Mouse (Mus musculus) kidney, adult 9 months (tissue): ENCODE data around the gene Mctp2.

Source experiments
- DNase-seq: peaks from one replicate; pipeline ENCODE4 v3.0.0; 2022

The Mctp2 gene

DNA sequence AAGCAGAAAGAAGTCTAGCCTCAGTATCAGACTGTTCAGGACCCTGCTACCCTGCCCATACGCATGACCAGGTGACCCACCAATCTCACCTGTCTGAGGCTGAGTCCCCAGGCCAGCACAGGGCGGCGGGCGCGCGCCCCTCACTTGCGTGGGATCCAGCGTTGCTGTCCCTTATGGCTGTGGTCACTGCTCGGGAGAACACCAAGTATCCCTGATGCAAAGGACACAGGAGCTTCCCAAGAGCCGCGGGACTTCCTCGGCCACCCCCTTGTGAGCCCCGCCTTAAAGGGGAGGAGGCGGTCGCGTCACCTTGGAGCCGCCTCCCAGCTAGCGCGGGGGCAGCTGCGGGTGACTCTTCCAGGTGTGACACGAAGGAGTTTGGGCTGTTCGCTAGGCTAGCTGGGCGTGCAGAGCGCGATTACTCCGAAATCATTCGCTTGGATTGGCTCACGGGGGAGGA is at the start of gene Mctp2:
Gene Mctp2, minus strand, starts transcription at position 227 of the 460 bp plus-strand sequence.
- DNase-seq: peak; percentile 68

GRCm38 (mm10) chr7:72345901-72346300 is 39.5 kb upstream of the Mctp2 start:
- DNase-seq: no peak

DNA sequence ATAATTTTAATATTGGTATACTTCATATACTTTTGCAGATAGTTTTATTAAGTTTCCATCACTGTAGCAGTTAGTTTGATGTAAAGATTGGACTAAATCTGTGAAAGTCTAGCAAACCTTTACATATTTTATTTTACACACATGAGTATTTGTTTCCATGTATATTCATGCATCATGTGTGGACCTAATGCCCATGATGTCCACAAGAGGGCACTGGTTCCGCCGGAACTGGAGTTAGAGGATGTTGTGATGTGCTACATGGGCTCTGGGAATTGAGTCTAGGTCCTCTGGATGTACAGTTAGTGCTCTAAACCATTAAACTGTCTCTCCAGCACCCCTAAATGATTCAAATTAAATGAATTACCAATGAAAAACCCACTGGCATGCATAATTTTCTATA is 37.3 kb upstream of the Mctp2 start:
- DNase-seq: no peak

DNA sequence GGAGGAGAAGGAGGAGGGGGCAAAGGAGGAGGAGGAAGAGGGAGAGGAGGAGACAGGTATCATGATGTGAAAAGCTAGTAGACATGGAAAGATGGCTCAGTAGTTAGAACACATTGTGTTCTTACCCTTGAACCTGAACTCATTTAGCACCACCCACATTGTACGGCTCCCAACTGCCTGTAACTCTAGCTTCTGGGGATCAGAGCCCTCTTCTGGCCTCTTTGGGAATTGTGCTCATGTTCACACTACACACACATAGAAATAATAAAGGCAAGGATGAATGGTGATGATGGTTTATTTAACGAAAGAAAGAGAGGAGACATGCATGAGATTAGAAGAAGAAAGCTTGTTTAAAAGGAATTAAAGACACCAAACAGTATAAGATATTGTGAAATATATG is 36.4 kb upstream of the Mctp2 start:
- DNase-seq: peak; percentile 2

- DNase-seq: no peak
Observed at GRCm38 (mm10) chr7:72325961-72326360, 19.6 kb upstream of the Mctp2 start.

GRCm38 (mm10) chr7:72320906-72321305 is 14.5 kb upstream of the Mctp2 start:
- DNase-seq: no peak

DNA sequence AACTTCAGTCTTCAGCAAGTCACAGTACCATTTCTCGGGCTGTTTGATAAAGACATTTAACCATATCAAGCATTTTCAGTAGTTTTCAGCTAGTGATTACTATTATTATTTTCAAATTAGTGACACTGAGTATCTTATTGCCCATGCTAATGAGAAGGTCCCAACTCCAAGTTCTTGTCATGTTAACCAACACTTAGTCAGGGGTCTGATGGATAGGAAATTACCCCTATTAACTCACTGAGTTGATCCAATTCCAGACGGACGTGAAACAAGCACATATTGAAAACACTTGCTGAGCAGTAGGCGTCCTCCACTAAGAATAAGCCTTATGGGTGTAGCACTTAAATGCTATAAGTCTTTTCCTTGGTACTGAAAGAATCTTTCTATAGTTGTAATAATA is 14.0 kb upstream of the Mctp2 start:
- no peak for DNase-seq

GRCm38 (mm10) chr7:72314395-72315060 is 8.1 kb upstream of the Mctp2 start:
- no peak for DNase-seq

GRCm38 (mm10) chr7:72313908-72314307 is 7.5 kb upstream of the Mctp2 start:
- no peak for DNase-seq

DNA sequence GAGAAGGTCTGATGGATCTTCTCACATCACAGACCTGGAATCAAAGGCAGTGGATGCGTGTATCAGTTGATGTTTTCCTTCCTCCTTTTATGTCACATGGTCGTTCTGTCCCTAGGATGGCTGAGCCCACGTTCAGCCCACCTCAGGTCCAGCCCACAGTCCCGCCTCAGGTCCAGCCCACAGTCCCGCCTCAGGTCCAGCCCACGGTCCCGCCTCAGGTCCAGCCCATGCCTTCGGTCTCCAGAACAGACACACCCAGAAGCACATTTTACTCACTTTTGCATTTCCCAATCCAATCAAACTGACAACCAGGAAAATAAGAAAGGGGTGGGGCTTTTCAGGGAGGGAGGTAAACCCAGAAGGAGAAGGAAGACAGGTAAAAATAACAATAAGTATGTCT is 5.2 kb upstream of the Mctp2 start:
- DNase-seq: no peak

DNA sequence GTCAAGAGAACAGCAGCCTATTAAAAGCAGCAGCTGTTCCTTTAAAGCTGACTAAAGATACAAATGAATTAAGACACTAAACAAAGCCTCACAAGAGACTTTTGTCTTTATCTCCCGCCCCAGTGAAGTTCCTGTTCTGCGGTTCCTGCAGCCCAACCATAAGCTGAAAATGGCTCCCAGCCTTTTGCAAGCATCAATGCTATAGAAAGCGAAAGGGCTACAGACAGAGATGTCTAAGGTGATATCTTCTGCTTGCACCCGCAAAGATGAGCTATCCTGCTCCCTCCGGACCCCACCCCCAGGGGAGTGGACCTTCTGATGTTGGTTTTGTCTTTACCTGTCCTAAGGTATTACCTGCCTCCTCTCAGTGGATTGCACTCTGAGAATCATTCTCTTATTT is 1.7 kb upstream of the Mctp2 start:
- DNase-seq: no peak

DNA sequence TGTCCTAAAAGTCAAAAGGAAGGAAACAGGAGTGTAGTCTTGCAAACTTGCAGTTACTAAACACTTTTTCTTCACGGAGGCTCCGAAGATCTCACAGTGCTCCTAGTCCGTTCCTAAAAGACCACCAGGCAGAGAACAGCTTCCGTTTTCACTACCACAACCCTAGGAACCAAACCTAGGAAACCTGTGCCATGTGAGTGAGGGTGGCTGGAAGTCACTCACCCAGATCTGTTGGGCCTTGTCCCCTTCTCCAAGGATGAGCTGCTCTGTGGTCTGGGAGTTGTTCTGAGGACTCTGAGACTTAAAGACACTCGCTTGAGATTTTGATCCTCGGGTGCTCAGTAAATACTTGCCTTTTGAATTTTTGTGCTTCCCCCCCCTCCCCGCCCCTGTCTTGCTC is 439 bp upstream of the Mctp2 start:
- no peak for DNase-seq

DNA sequence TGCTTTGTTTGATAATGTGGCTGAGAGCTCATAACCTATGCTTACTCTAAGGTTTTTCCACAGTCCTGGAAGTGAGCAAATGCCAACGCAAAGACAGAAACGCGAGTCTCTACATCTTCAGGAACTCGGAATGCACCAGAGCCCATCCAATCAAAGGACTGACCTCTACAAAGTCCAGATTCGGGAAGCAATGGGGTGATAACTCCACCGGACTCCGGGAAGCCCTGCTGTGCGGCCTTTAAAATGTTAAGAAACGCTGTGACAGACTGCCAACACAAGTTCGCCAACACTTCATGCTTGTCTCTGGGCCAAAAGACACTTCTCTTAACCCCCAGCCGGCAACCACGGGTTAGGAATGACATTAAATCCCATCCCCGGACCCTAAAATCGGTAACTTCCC is 437 bp downstream of the Mctp2 start:
- peak; percentile 3 for DNase-seq

GRCm38 (mm10) chr7:72301667-72302066 is 4.7 kb downstream of the Mctp2 start:
- no peak for DNase-seq

GRCm38 (mm10) chr7:72299726-72300125 is 6.7 kb downstream of the Mctp2 start:
- DNase-seq: no peak

GRCm38 (mm10) chr7:72297013-72297412 is 9.4 kb downstream of the Mctp2 start:
- DNase-seq: no peak

GRCm38 (mm10) chr7:72296171-72296570 is 10.2 kb downstream of the Mctp2 start:
- no peak for DNase-seq

DNA sequence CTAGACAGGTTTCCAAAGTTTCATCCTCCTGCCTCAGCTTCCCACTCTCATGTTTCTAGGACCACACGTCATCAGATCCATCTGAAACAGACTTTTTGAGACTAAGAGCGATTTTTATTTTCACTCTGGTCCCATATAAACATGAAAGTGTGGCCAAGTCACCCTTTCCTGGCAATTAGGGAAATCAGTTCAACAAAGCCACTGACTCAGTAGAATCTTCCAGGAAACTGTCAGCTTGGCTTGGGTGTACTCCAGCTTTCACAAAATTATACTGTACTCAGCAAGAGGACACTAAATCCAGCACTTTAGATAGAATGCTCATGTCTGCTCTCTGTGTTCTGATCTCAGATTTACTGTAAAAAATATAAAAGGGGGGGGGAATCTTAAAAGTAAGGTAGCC is 11.5 kb downstream of the Mctp2 start:
- DNase-seq: no peak

DNA sequence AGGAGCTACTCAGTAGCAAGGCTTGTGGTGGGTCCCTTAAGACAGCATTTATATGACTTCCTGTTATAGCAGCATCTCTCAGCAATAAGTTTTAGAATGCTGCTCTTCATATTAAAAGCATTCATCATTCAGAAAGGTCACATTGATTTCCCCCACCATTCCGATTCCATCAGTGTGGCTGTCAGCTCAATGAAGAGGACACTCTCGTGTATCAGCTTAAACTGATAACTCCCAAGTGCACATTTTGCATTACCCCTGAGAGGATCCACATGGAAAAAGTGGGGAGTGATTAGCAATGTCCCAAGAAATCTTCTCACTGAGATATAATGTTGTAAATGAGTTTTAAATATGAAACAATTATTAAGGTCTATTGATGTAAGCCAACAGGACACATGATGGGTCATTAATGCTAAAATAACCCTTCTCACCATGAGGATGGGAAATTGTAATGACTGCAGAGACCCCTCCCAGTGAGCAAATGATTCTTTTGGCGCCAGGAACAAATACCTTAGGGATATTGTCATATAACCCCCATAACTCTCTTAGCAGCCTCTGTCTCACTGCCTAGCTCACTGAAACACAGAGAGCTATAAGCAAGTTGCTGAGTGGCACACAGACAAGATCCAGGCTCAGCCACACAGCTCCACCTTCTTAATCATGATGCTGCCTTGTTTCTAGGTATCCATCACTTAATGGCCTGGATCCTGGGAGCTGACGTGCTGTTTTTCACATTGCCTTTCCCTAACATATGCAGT is 12.4 kb downstream of the Mctp2 start:
- DNase-seq: no peak

GRCm38 (mm10) chr7:72292232-72292913 is 14.0 kb downstream of the Mctp2 start:
- peak; percentile 37 for DNase-seq

- no peak for DNase-seq
Observed at GRCm38 (mm10) chr7:72280721-72281120, 25.7 kb downstream of the Mctp2 start.

GRCm38 (mm10) chr7:72278412-72278811 is 28.0 kb downstream of the Mctp2 start:
- no peak for DNase-seq

GRCm38 (mm10) chr7:72275513-72275912 is 30.9 kb downstream of the Mctp2 start:
- no peak for DNase-seq

DNA sequence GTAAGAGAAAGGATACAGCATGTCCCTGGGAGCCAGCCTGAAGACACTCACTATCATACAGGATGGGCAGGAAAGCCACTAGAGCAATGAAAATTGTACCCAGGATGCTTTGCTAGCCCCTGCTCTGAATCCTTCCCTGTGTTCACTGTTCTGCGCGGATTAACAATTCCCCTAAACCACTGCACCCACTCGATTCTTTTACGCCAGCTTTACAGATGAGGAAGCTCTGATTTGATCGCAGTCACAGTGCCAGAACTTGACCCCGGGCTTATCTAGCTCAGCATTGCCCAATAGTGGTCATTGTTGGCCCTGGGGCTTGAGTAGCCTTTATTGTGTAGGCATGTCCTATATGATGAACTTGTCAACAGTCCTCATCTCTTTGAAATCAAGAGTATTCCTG is 34.9 kb downstream of the Mctp2 start:
- DNase-seq: no peak
